In genomic region chr10:128322141-128323108, GRCm38 (mm10) we compare ENCODE assay signal across 8 mouse cellular contexts. TPM values are rescaled to one million over a fixed set of nuclear protein-coding genes. Genes with fewer than 3 reads are reported as not detected.
DNase-seq lines count a peak whose midpoint lies in the region; ATAC-seq lines count a peak whose summit lies in the region.

TSS of gene Cnpy2 (plus strand) at chr10:128322459.

- H3K4me2 ChIP-seq in intestine, embryonic 14.5 days (ENCODE audit: low read length): peak within 1 kb of the TSS; percentile 83

- intact Hi-C loops in gastrocnemius, postnatal 36 days (cut with DNase I): no loop called here
- intact Hi-C loops in left cerebral cortex, postnatal 10 days (cut with DNase I): no loop called here

- H3K9me3 ChIP-seq in intestine, embryonic 14.5 days (ENCODE audit: control insufficient read depth, low read length): no peaks in the 10 kb centered on the region

- H3K27me3 ChIP-seq in intestine, embryonic 14.5 days (replicated peaks; ENCODE audit: control insufficient read depth, insufficient read depth, low read length): no peaks in the 10 kb centered on the region

- peak within 1 kb of the TSS; percentile 94 for H3K27ac ChIP-seq in intestine, embryonic 14.5 days (ENCODE audit: low read depth)

- peak; percentile 90 for ATAC-seq in intestine, embryonic 14.5 days (replicated peaks; ENCODE audit: low FRiP score, low TSS enrichment, low read depth)
- ATAC-seq in megakaryocyte progenitor cell, adult 5-6 weeks (replicated peaks; ENCODE audit: poor library complexity): peak; percentile 84

- H3K4me3 ChIP-seq in intestine, embryonic 14.5 days (ENCODE audit: low read depth, low read length): peak within 1 kb of the TSS; percentile 80

- H3K9ac ChIP-seq in intestine, embryonic 14.5 days (ENCODE audit: low read length): peak within 1 kb of the TSS; percentile 96

- H3K4me1 ChIP-seq in intestine, embryonic 14.5 days (replicated peaks; ENCODE audit: control insufficient read depth, insufficient read depth, low read length): peaks cover 16% of the 10 kb centered on the region

- DNase-seq in adrenal gland, adult 18-20 months (ENCODE audit: low spot score in 2 of 2): peak; percentile 68 to 76
- peak; percentile 89 for DNase-seq in embryo, embryonic 11.5 days (ENCODE audit: low read depth, low spot score)
- peak; percentile 79 to 86 for DNase-seq in gastrocnemius, postnatal 36 days
- peak; percentile 98 for DNase-seq in intestine, embryonic 14.5 days (ENCODE audit: low spot score)
- DNase-seq in left cerebral cortex, postnatal 10 days (ENCODE audit: extremely low spot score in 1 of 2, low spot score in 2 of 2): peak; percentile 85 to 93
- peak; percentile 93 to 94 for DNase-seq in right cerebral cortex, postnatal 10 days (ENCODE audit: low spot score in 2 of 2)
- DNase-seq in urinary bladder, postnatal 14 days (ENCODE audit: low spot score): peak; percentile 80

- under 1% methylated on average over 40 of the region's 40 CpGs for WGBS in intestine, embryonic 14.5 days

- peaks cover 63% of the 10 kb centered on the region for H3K36me3 ChIP-seq in intestine, embryonic 14.5 days (ENCODE audit: control insufficient read depth, insufficient read depth, low read length)

RNA-seq across cellular contexts. Expression of gene Cnpy2, which starts in this region (rescaled TPM):
- total RNA-seq in adrenal gland, adult 18-20 months (2021): 100 to 1,000 TPM; 147 to 165 TPM
- total RNA-seq in gastrocnemius, postnatal 36 days (2021): 10 to 100 TPM; 41.6 to 45.4 TPM
- 308 and 317 TPM in 2 replicates for polyA plus RNA-seq in intestine, embryonic 14.5 days (2014; fragmentation: Nextera tagmentation; extraction: Ambion mirVana)
- total RNA-seq in left cerebral cortex, postnatal 10 days (2021): 10 to 100 TPM; 64.4 to 69.7 TPM
- 151 and 152 TPM in 2 replicates for total RNA-seq in megakaryocyte progenitor cell, adult 5-6 weeks (2015)
- 132 and 144 TPM in 2 replicates for total RNA-seq in megakaryocyte progenitor cell, adult 5-6 weeks (2017)

Comparison
In these comparisons a context has a peak if more than half of its experiments do, and no peak if none do; other contexts are left out.
1. Peak in every context shown above with its lines: DNase-seq, ATAC-seq, H3K4me3 ChIP-seq and H3K27ac ChIP-seq.